Mouse (Mus musculus): ENCODE measurements around the gene Nectin1.

- TF ChIP-seq POLR2A (IDR thresholded peaks at IDR 0.05; ENCODE audit: insufficient read depth, low read depth, low read length): no peak
- no peak for TF ChIP-seq CTCF (IDR thresholded peaks at IDR 0.05; ENCODE audit: insufficient read depth, low read depth, low read length)
Observed at GRCm38 (mm10) chr9:43736046-43736730, 7.6 kb upstream of the Nectin1 start.

Data from olfactory bulb, adult 2 months (tissue).